Mouse (Mus musculus) bone marrow, adult 2 months (tissue): ENCODE data around the gene Taf1b. TPM values are rescaled to one million over a fixed set of nuclear protein-coding genes. Genes with fewer than 3 reads are reported as not detected.

Experiments
- H3K27ac ChIP-seq: fragments of 200-500 bp; 2 replicates; pipeline ENCODE4 v1.5.1; 2012; ENCODE audit warnings: low read depth, mild to moderate bottlenecking, control low read depth, inconsistent platforms, low read length; ENCODE audit not compliant: control insufficient read depth, poor library complexity, insufficient read depth
- H3K4me1 ChIP-seq: fragments of 200-500 bp; 2 replicates; pipeline ENCODE4 v1.6.1; 2011; ENCODE audit warnings: low read length; ENCODE audit not compliant: control insufficient read depth, insufficient read depth
- H3K4me3 ChIP-seq: fragments of 200-500 bp; replicated peaks from 2 replicates; pipeline ENCODE3; 2011; ENCODE audit warnings: mild to moderate bottlenecking, low read depth, low read length, control low read depth; ENCODE audit not compliant: control insufficient read depth
- CTCF ChIP-seq: fragments of 200-500 bp; IDR thresholded peaks from 2 replicates; pipeline ENCODE4 v1.5.1; 2011; ENCODE audit warnings: low read length, control low read depth; ENCODE audit not compliant: control insufficient read depth, insufficient read depth
- POLR2A ChIP-seq: fragments of 200-500 bp; IDR thresholded peaks from 2 replicates; pipeline ENCODE4 v1.6.1; 2011; ENCODE audit warnings: low read depth, mild to moderate bottlenecking, control low read depth, low read length, borderline replicate concordance; ENCODE audit not compliant: control insufficient read depth
- WGBS: fragments of 180-500 bp; shearing (Covaris S2); methylation state at CpG from one replicate; pipeline ENCODE4 v1.1.7; 2018; 5-methylcytosine and 5-hydroxymethylcytosine counted together
- polyA plus RNA-seq: library from polyadenylated mRNA; stranded (reverse); fragments of >200 nt; gene quantifications from 2 replicates; pipeline ENCODE4 v1.2.4, GENCODE M21; 2011; ENCODE audit warnings: low replicate concordance; ENCODE audit not compliant: missing spikeins, insufficient read depth, insufficient read length

Gene Taf1b
- polyA plus RNA-seq, 1 experiment, result 8.4 TPM

- TF ChIP-seq CTCF (no peak), POLR2A (no peak)
- H3K27ac ChIP-seq, result peak within 1 kb of the TSS; percentile 25; the same call in 1 of the 2 replicates
- 3% methylated on average over 64 of the region's 64 CpGs for WGBS
- no peaks in the 10 kb centered on the region for H3K4me1 ChIP-seq
- peak within 1 kb of the TSS; percentile 63 for H3K4me3 ChIP-seq
Measured at GRCm38 (mm10) chr12:24571523-24572392, 73.6 kb downstream of the Taf1b start, which contains the start of gene Grhl1. TSS of gene Grhl1 (plus strand) at chr12:24572283.

DNA sequence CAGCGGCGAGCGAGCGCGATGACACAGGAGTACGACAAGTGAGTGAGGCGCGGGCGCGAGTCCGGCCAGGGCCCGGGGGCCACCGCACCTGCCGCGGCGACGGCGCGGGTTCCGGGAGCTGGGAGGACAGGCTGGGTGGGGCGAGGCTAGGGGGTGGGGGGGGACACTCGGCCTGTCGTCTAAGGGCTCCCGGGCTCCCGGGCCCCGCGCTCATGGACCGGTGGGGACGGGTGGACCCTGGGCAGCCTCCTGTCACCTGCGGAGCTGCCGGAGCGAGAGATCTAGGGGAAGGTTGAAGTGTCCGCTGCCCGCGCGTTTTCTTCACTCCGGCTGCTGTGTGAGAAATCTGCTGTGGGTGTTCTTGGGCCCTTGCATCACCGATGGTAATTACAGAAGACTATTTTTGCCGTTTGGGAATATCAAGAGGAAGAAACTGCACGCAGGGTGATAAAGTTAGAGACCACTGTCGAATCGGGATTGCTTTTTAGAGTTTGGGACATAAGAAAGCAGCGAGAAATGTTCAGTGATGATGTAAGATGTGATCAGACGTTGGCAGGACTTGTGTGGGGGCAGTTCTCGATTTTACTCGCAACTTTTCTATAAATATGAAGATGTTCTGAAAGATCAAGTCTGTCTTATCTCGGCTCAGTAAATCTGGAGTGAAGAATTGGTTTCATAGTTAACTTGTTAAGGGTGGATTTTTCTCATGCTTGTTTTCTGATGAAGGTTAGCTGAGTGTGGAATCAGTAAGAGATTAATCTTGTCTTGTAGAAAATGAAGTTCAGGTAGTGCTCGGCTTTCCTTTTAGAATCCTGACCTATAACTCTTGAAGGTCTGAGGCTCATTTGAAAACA, 74.5 kb downstream of the Taf1b start:
- no peaks in the 10 kb centered on the region for H3K4me1 ChIP-seq
- TF ChIP-seq POLR2A (no peak), CTCF (no peak)
- peak overlapping the region; percentile 63 for H3K4me3 ChIP-seq
- peak overlapping the region; percentile 25; the same call in 1 of the 2 replicates for H3K27ac ChIP-seq
- 5% methylated on average over 48 of the region's 48 CpGs for WGBS

GRCm38 (mm10) chr12:24573275-24573580, 75.1 kb downstream of the Taf1b start:
- no peak overlapping the region for H3K27ac ChIP-seq
- H3K4me3 ChIP-seq, result no peak overlapping the region
- WGBS, result 75% methylated on average over 3 of the region's 3 CpGs
- no peaks in the 10 kb centered on the region for H3K4me1 ChIP-seq
- TF ChIP-seq POLR2A (no peak), CTCF (no peak)

DNA sequence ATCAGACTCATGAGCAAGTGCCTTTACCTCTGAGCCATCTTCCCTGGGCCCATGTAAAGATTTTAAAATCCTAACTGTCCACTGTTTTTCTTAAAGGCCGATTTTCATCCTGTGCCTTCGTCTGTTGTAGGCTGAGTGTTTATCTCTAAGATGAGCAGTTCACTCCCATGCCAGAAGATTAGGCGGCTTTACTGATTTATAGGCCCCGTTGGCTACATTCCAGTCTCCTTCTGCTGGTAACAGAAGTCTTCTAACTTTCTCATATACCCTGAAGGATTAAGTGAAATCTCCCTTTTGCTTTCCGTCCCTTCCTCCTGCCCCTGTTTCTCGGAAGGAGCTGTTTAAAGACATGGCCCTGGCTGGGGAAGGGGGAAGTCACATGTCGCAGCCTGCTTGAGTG, 76.7 kb downstream of the Taf1b start:
- Histone ChIP-seq H3K27ac (no peak overlapping the region), H3K4me3 (no peak overlapping the region), H3K4me1 (no peaks in the 10 kb centered on the region)
- 22% methylated on average over 7 of the region's 7 CpGs for whole genome bisulfite sequencing
- TF ChIP-seq POLR2A (no peak), CTCF (no peak)

- Histone ChIP-seq H3K4me1 (no peaks in the 10 kb centered on the region; the same call in 1 of the 2 replicates), H3K4me3 (no peak overlapping the region), H3K27ac (no peak overlapping the region)
- 81% methylated on average over 1 of the region's 1 CpGs for WGBS
- TF ChIP-seq CTCF (no peak), POLR2A (no peak)
Measured at GRCm38 (mm10) chr12:24580452-24580851, 82.3 kb downstream of the Taf1b start.

DNA sequence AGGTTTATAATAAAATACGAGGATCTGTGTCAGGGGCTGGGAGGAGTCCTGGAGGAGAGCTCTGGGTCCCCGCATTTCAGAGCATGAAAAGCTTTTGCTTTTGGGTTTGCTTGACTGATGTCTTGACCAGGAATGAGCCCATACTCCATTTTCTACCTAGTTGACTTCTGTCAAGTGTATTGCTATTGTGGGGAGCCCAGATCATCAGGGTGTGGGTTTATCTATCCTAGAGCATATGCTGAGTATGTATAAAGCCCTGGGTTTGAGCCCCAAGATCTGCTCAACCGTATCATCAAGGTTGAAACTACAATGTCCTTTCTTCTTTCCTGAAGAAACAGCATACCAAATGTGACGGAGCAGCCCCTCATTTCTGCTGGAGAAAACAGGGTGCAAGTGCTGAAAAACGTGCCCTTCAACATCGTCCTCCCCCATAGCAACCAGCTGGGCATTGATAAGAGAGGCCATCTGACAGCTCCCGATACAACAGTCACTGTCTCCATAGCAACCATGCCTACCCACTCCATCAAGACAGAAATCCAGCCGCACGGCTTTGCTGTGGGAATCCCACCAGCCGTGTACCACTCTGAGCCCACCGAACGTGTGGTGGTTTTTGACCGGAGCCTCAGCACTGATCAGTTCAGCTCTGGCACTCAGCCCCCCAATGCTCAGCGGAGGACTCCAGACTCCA, 83.0 kb downstream of the Taf1b start:
- Histone ChIP-seq H3K27ac (no peak overlapping the region), H3K4me3 (no peak overlapping the region), H3K4me1 (no peaks in the 10 kb centered on the region; the same call in 1 of the 2 replicates)
- WGBS, result 82% methylated on average over 14 of the region's 14 CpGs
- TF ChIP-seq CTCF (no peak), POLR2A (no peak)

DNA sequence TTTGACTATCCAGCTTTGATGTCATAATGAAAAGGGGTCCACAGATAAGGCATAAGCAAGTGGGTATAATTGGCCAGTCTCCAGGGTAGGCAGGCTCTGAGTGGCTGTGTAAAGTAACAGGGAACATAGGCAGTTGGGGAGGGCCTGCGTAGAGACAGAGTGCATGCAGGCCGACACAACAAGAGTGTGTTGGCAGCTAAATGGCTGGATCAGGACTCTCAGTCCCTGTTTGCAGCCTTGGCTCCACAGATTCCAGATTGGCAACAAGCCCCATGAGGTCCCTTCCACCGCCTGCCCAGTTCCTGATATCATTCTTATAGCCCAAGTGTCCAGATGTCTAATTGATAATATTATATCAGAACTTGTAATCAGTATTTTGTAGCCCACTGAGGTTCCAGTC, 85.5 kb downstream of the Taf1b start:
- Histone ChIP-seq H3K4me1 (peaks cover 1% of the 10 kb centered on the region), H3K27ac (no peak overlapping the region), H3K4me3 (no peak overlapping the region)
- TF ChIP-seq CTCF (no peak), POLR2A (no peak)
- WGBS, result 84% methylated on average over 3 of the region's 3 CpGs

- TF ChIP-seq POLR2A (no peak), CTCF (no peak; the same call in 1 of the 2 replicates)
- 82% methylated on average over 8 of the region's 8 CpGs for WGBS
- no peak overlapping the region for H3K27ac ChIP-seq
- H3K4me3 ChIP-seq, result no peak overlapping the region
- peaks cover 1% of the 10 kb centered on the region for H3K4me1 ChIP-seq
Measured at GRCm38 (mm10) chr12:24584835-24585234, 86.7 kb downstream of the Taf1b start.

GRCm38 (mm10) chr12:24586193-24586592, 88.0 kb downstream of the Taf1b start:
- TF ChIP-seq POLR2A (no peak), CTCF (no peak)
- Histone ChIP-seq H3K27ac (no peak overlapping the region), H3K4me1 (peaks cover 1% of the 10 kb centered on the region), H3K4me3 (no peak overlapping the region)
- WGBS, result 54% methylated on average over 7 of the region's 7 CpGs
